Mouse (Mus musculus) embryonic facial prominence, embryonic 15.5 days (tissue): ENCODE results near the gene Zfp663. TPM values are rescaled to one million over a fixed set of nuclear protein-coding genes. Genes with fewer than 3 reads are reported as not detected.

Experiments used
- ATAC-seq: fragments of 200-750 bp; cut with Nextera tagmentation; 2 replicates; pipeline ENCODE4 v1.8.0; 2017; ENCODE audit warnings: low read depth, moderate TSS enrichment; ENCODE audit not compliant: insufficient number of reproducible peaks, low FRiP score, low TSS enrichment
- H3K27ac ChIP-seq: fragments of 300-500 bp; sonication (generic); replicated peaks from 2 replicates; pipeline ENCODE4 v1.5.1; 2015; ENCODE audit warnings: mild to moderate bottlenecking, inconsistent platforms
- H3K27me3 ChIP-seq: fragments of 300-500 bp; sonication (generic); 2 replicates; pipeline ENCODE4 v1.6.1; 2015; ENCODE audit warnings: inconsistent platforms
- H3K36me3 ChIP-seq: fragments of 300-500 bp; sonication (generic); 2 replicates; pipeline ENCODE4 v1.6.1; 2015; ENCODE audit warnings: mild to moderate bottlenecking, inconsistent platforms
- H3K4me1 ChIP-seq: fragments of 300-500 bp; sonication (generic); 2 replicates; pipeline ENCODE4 v1.6.1; 2015; ENCODE audit warnings: inconsistent platforms
- H3K4me2 ChIP-seq: fragments of 300-500 bp; sonication (generic); replicated peaks from 2 replicates; pipeline ENCODE4 v1.6.1; 2015; ENCODE audit warnings: mild to moderate bottlenecking, inconsistent platforms
- H3K4me3 ChIP-seq: fragments of 300-500 bp; sonication (generic); replicated peaks from 2 replicates; pipeline ENCODE4 v1.5.1; 2015; ENCODE audit warnings: mild to moderate bottlenecking, inconsistent platforms
- H3K9ac ChIP-seq: fragments of 300-500 bp; sonication (generic); 2 replicates; pipeline ENCODE4 v1.6.1; 2015; ENCODE audit warnings: inconsistent platforms
- H3K9me3 ChIP-seq: fragments of 300-500 bp; sonication (generic); replicated peaks from 2 replicates; pipeline ENCODE4 v1.6.1; 2016; ENCODE audit warnings: inconsistent platforms
- WGBS: fragments of 180-500 bp; shearing (Covaris S2); methylation state at CpG from one replicate; pipeline ENCODE4 v1.1.7; 2015; 5-methylcytosine and 5-hydroxymethylcytosine counted together
- polyA plus RNA-seq: library from polyadenylated mRNA; unstranded; fragments of >200 nt; fragmentation: Nextera tagmentation; extraction: Ambion mirVana; gene quantifications from 2 replicates; pipeline ENCODE4 v1.2.1, GENCODE M21; 2015

The Zfp663 gene
- 0.27 and 0.55 TPM in 2 replicates for polyA plus RNA-seq

GRCm38 (mm10) chr2:165368496-165368895 lies at the start of gene Zfp663:
Gene Zfp663, minus strand, starts transcription at chr2:165368729.
- Histone ChIP-seq H3K27ac (no peak within 1 kb of the TSS), H3K36me3 (no peaks in the 10 kb centered on the region), H3K4me2 (peak within 1 kb of the TSS; percentile 48), H3K4me1 (peaks cover 24% of the 10 kb centered on the region), H3K4me3 (peak within 1 kb of the TSS; percentile 30), H3K9me3 (no peaks in the 10 kb centered on the region), H3K27me3 (peaks cover 10% of the 10 kb centered on the region), H3K9ac (no peak within 1 kb of the TSS; the same call in 1 of the 2 replicates)
- no peak for ATAC-seq
- WGBS: under 1% methylated on average over 27 of the region's 27 CpGs

- WGBS: 62% methylated on average over 7 of the region's 7 CpGs
- Histone ChIP-seq H3K4me3 (no peak overlapping the region), H3K27me3 (no peaks in the 10 kb centered on the region), H3K27ac (no peak overlapping the region), H3K9ac (no peak overlapping the region), H3K4me2 (no peak overlapping the region), H3K4me1 (peaks cover 40% of the 10 kb centered on the region), H3K9me3 (no peaks in the 10 kb centered on the region), H3K36me3 (no peaks in the 10 kb centered on the region)
- 0 out of 2 replicates have a peak, but pooled peaks have one; percentile 31 for ATAC-seq
Observed at GRCm38 (mm10) chr2:165417291-165417690, 48.8 kb upstream of the Zfp663 start.

GRCm38 (mm10) chr2:165415795-165416194 lies 47.3 kb upstream of the Zfp663 start:
- H3K36me3 ChIP-seq: no peaks in the 10 kb centered on the region
- H3K9ac ChIP-seq: no peak overlapping the region
- 22% methylated on average over 6 of the region's 6 CpGs for WGBS
- H3K27ac ChIP-seq: no peak overlapping the region
- H3K9me3 ChIP-seq: no peaks in the 10 kb centered on the region
- H3K4me2 ChIP-seq: no peak overlapping the region
- H3K4me1 ChIP-seq: peaks cover 40% of the 10 kb centered on the region
- H3K4me3 ChIP-seq: no peak overlapping the region
- no peak for ATAC-seq
- no peaks in the 10 kb centered on the region for H3K27me3 ChIP-seq

- H3K27me3 ChIP-seq: no peaks in the 10 kb centered on the region
- no peaks in the 10 kb centered on the region for H3K36me3 ChIP-seq
- H3K4me1 ChIP-seq: peaks cover 40% of the 10 kb centered on the region
- WGBS: 17% methylated on average over 11 of the region's 11 CpGs
- no peak overlapping the region for H3K9ac ChIP-seq
- H3K4me2 ChIP-seq: no peak overlapping the region
- no peak overlapping the region for H3K27ac ChIP-seq
- no peak overlapping the region for H3K4me3 ChIP-seq
- ATAC-seq: no peak
- no peaks in the 10 kb centered on the region for H3K9me3 ChIP-seq
Observed at GRCm38 (mm10) chr2:165415141-165415721, 46.7 kb upstream of the Zfp663 start.

GRCm38 (mm10) chr2:165414321-165414720 lies 45.8 kb upstream of the Zfp663 start:
- peaks cover 33% of the 10 kb centered on the region for H3K4me1 ChIP-seq
- no peaks in the 10 kb centered on the region for H3K27me3 ChIP-seq
- H3K36me3 ChIP-seq: no peaks in the 10 kb centered on the region
- no peak overlapping the region for H3K9ac ChIP-seq
- H3K4me2 ChIP-seq: no peak overlapping the region
- no peak overlapping the region for H3K27ac ChIP-seq
- no peaks in the 10 kb centered on the region for H3K9me3 ChIP-seq
- no peak for ATAC-seq
- WGBS: 45% methylated on average over 5 of the region's 5 CpGs
- H3K4me3 ChIP-seq: no peak overlapping the region

- 37% methylated on average over 3 of the region's 3 CpGs for WGBS
- no peak for ATAC-seq
- Histone ChIP-seq H3K36me3 (no peaks in the 10 kb centered on the region), H3K4me1 (peaks cover 32% of the 10 kb centered on the region), H3K27ac (no peak overlapping the region), H3K4me2 (no peak overlapping the region), H3K27me3 (no peaks in the 10 kb centered on the region), H3K9me3 (no peaks in the 10 kb centered on the region), H3K4me3 (no peak overlapping the region), H3K9ac (no peak overlapping the region)
Observed at GRCm38 (mm10) chr2:165413884-165414283, 45.4 kb upstream of the Zfp663 start.

- H3K4me3 ChIP-seq: no peak overlapping the region
Observed at GRCm38 (mm10) chr2:165407700-165408301, 39.3 kb upstream of the Zfp663 start.

GRCm38 (mm10) chr2:165405351-165405750 lies 36.8 kb upstream of the Zfp663 start:
- H3K36me3 ChIP-seq: no peaks in the 10 kb centered on the region
- H3K9me3 ChIP-seq: no peaks in the 10 kb centered on the region
- no peak overlapping the region for H3K27ac ChIP-seq
- no peak overlapping the region for H3K4me3 ChIP-seq
- ATAC-seq: no peak
- H3K4me2 ChIP-seq: no peak overlapping the region
- no peak overlapping the region for H3K9ac ChIP-seq
- H3K27me3 ChIP-seq: no peaks in the 10 kb centered on the region
- WGBS: 55% methylated on average over 6 of the region's 6 CpGs
- H3K4me1 ChIP-seq: no peaks in the 10 kb centered on the region

More at GRCm38 (mm10) chr2:165407700-165408301, 39.3 kb upstream of the Zfp663 start:
- H3K36me3 ChIP-seq: no peaks in the 10 kb centered on the region
- H3K9ac ChIP-seq: no peak overlapping the region
- no peak for ATAC-seq
- no peaks in the 10 kb centered on the region for H3K4me1 ChIP-seq
- H3K27ac ChIP-seq: no peak overlapping the region
- no peaks in the 10 kb centered on the region for H3K9me3 ChIP-seq
- H3K4me2 ChIP-seq: no peak overlapping the region
- 31% methylated on average over 10 of the region's 10 CpGs for WGBS
- H3K27me3 ChIP-seq: no peaks in the 10 kb centered on the region

- Histone ChIP-seq H3K4me3 (no peak overlapping the region), H3K27ac (no peak overlapping the region), H3K27me3 (no peaks in the 10 kb centered on the region), H3K4me1 (no peaks in the 10 kb centered on the region), H3K9ac (no peak overlapping the region), H3K4me2 (no peak overlapping the region), H3K9me3 (no peaks in the 10 kb centered on the region), H3K36me3 (no peaks in the 10 kb centered on the region)
- WGBS: 57% methylated on average over 9 of the region's 9 CpGs
- ATAC-seq: no peak
Observed at GRCm38 (mm10) chr2:165404951-165405350, 36.4 kb upstream of the Zfp663 start.

GRCm38 (mm10) chr2:165398164-165398785 lies 29.7 kb upstream of the Zfp663 start:
- Histone ChIP-seq H3K9me3 (no peaks in the 10 kb centered on the region), H3K4me2 (no peak overlapping the region), H3K4me3 (no peak overlapping the region), H3K36me3 (no peaks in the 10 kb centered on the region), H3K4me1 (peaks cover 16% of the 10 kb centered on the region), H3K9ac (no peak overlapping the region), H3K27ac (peak overlapping the region; percentile 56; the same call in 1 of the 2 replicates), H3K27me3 (no peaks in the 10 kb centered on the region)
- 62% methylated on average over 15 of the region's 15 CpGs for WGBS
- no peak for ATAC-seq

- peak overlapping the region; percentile 56 for H3K27ac ChIP-seq
- 50% methylated on average over 23 of the region's 23 CpGs for WGBS
- H3K4me2 ChIP-seq: peak overlapping the region; percentile 24
- 0 out of 2 replicates have a peak, but pooled peaks have one; percentile 8 for ATAC-seq
- peaks cover 16% of the 10 kb centered on the region for H3K4me1 ChIP-seq
- H3K4me3 ChIP-seq: no peak overlapping the region
- no peak overlapping the region for H3K9ac ChIP-seq
- H3K36me3 ChIP-seq: no peaks in the 10 kb centered on the region
- H3K9me3 ChIP-seq: no peaks in the 10 kb centered on the region
- no peaks in the 10 kb centered on the region for H3K27me3 ChIP-seq
Observed at GRCm38 (mm10) chr2:165397502-165398163, 29.1 kb upstream of the Zfp663 start.
